ENCODE assay signal across 8 mouse cellular contexts in the genomic region with DNA sequence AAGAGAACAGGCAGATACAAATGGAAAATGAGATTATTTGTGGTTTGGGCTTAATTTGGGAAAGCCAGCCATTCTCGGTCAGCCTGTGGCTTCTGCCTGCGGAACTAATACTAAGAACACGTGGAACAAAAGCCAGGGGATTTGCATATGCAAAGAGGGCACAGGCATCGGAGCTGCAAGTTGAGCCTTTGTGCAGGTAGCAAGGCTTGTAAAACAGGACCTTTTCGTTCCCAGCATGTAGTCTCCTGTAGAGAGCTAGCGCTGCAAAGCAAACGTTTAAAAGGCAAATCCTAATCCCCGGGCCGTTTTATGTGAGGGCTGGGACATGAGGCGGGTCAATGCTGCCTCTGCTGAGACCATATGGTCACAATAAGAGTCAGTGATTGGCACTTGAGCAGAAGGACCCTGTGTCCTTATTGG. TPM values are rescaled to one million over a fixed set of nuclear protein-coding genes. Genes with fewer than 3 reads are reported as not detected.
DNase-seq lines count a peak whose midpoint lies in the region; ATAC-seq and TF ChIP-seq lines count a peak whose summit lies in the region.

No protein-coding gene starts in this region.

- H3K27ac ChIP-seq in kidney, adult 2 months (ENCODE audit: insufficient read depth, low read depth, low read length): no peak overlapping the region
- H3K27ac ChIP-seq in brown adipose tissue, adult 24 weeks (replicated peaks; ENCODE audit: low read depth, low read length): peak overlapping the region; percentile 62
- peak overlapping the region; percentile 69 for H3K27ac ChIP-seq in heart, embryonic 16.5 days (ENCODE audit: low read length)
- H3K27ac ChIP-seq in limb, embryonic 15.5 days: peak overlapping the region; percentile 89
- H3K27ac ChIP-seq in neural tube, embryonic 11.5 days (ENCODE audit: low read depth, low read length): no peak overlapping the region

- no peaks in the 10 kb centered on the region for H3K9me3 ChIP-seq in heart, embryonic 16.5 days (replicated peaks; ENCODE audit: control insufficient read depth, low read length)
- H3K9me3 ChIP-seq in limb, embryonic 15.5 days: no peaks in the 10 kb centered on the region
- H3K9me3 ChIP-seq in neural tube, embryonic 11.5 days (ENCODE audit: control insufficient read depth, low read length): no peaks in the 10 kb centered on the region

- WGBS in kidney, adult 2 months: under 1% methylated on average over 10 of the region's 10 CpGs
- 0% methylated on average over 10 of the region's 10 CpGs for WGBS in heart, embryonic 16.5 days
- WGBS in limb, embryonic 15.5 days: under 1% methylated on average over 10 of the region's 10 CpGs
- WGBS in neural tube, embryonic 11.5 days: 0% methylated on average over 10 of the region's 10 CpGs

- peak; percentile 46 for DNase-seq in kidney, adult 2 months
- DNase-seq in kidney, adult 18-20 months: no peak
- DNase-seq in neural tube, embryonic 11.5 days (ENCODE audit: low spot score): peak; percentile 49
- DNase-seq in gastrocnemius, postnatal 10 days: no peak
- DNase-seq in frontal cortex, adult 2 months (ENCODE audit: extremely low spot score in 1 of 2, low spot score in 1 of 2): no peak

- peak overlapping the region; percentile 78 for H3K4me2 ChIP-seq in heart, embryonic 16.5 days (ENCODE audit: low read depth, low read length)
- H3K4me2 ChIP-seq in limb, embryonic 15.5 days: peak overlapping the region; percentile 81
- H3K4me2 ChIP-seq in neural tube, embryonic 11.5 days (ENCODE audit: low read depth): peak overlapping the region; percentile 53

- TF ChIP-seq POLR2A in kidney, adult 2 months (IDR thresholded peaks at IDR 0.05; ENCODE audit: low read depth, low read length): no peak

- peak; percentile 23; the same call in 1 of the 2 replicates for ATAC-seq in heart, embryonic 16.5 days (replicated peaks; ENCODE audit: extremely low read depth, insufficient read depth, low FRiP score)
- ATAC-seq in limb, embryonic 15.5 days (ENCODE audit: insufficient number of reproducible peaks, low FRiP score, low TSS enrichment, low read depth): no peak
- peak; percentile 56 for ATAC-seq in neural tube, embryonic 11.5 days (ENCODE audit: insufficient read depth, low FRiP score, low TSS enrichment)

- peak overlapping the region; percentile 78 for H3K9ac ChIP-seq in heart, embryonic 16.5 days (ENCODE audit: low read length)
- peak overlapping the region; percentile 76 for H3K9ac ChIP-seq in limb, embryonic 15.5 days
- H3K9ac ChIP-seq in neural tube, embryonic 11.5 days (ENCODE audit: low read length): peak overlapping the region; percentile 68

- H3K4me1 ChIP-seq in kidney, adult 2 months (ENCODE audit: control insufficient read depth, insufficient read depth, low read length): no peaks in the 10 kb centered on the region; the same call in 1 of the 2 replicates
- 0 out of 2 replicates have a peak, but pooled peaks cover 6% of the 10 kb centered on the region for H3K4me1 ChIP-seq in brown adipose tissue, adult 24 weeks (ENCODE audit: control insufficient read depth, insufficient read depth, insufficient read length, low read length)
- H3K4me1 ChIP-seq in heart, embryonic 16.5 days (ENCODE audit: control insufficient read depth, insufficient read depth, low read length): peaks cover 2% of the 10 kb centered on the region; the same call in 1 of the 2 replicates
- peaks cover 13% of the 10 kb centered on the region for H3K4me1 ChIP-seq in limb, embryonic 15.5 days
- H3K4me1 ChIP-seq in neural tube, embryonic 11.5 days (ENCODE audit: control insufficient read depth, insufficient read depth, low read length): peaks cover 5% of the 10 kb centered on the region; the same call in 1 of the 2 replicates

- H3K36me3 ChIP-seq in kidney, adult 2 months (ENCODE audit: control insufficient read depth, insufficient read depth, low read length): no peaks in the 10 kb centered on the region
- H3K36me3 ChIP-seq in heart, embryonic 16.5 days (ENCODE audit: control insufficient read depth, insufficient read depth): peaks cover 10% of the 10 kb centered on the region; the same call in 1 of the 2 replicates
- peaks cover 21% of the 10 kb centered on the region for H3K36me3 ChIP-seq in limb, embryonic 15.5 days
- peaks cover 2% of the 10 kb centered on the region; the same call in 1 of the 2 replicates for H3K36me3 ChIP-seq in neural tube, embryonic 11.5 days (ENCODE audit: control insufficient read depth, insufficient read depth, low read length)

- H3K4me3 ChIP-seq in kidney, adult 2 months (ENCODE audit: insufficient read depth, low read depth, low read length): peak overlapping the region; percentile 72
- H3K4me3 ChIP-seq in brown adipose tissue, adult 24 weeks (ENCODE audit: insufficient read depth, low read depth, low read length): peak overlapping the region; percentile 83
- peak overlapping the region; percentile 71 for H3K4me3 ChIP-seq in heart, embryonic 16.5 days (ENCODE audit: low read length)
- peak overlapping the region; percentile 71 for H3K4me3 ChIP-seq in limb, embryonic 15.5 days
- peak overlapping the region; percentile 61 for H3K4me3 ChIP-seq in neural tube, embryonic 11.5 days (ENCODE audit: low read depth, low read length)

- H3K27me3 ChIP-seq in kidney, adult 2 months (replicated peaks; ENCODE audit: control insufficient read depth, insufficient read depth, low read length): no peaks in the 10 kb centered on the region
- H3K27me3 ChIP-seq in heart, embryonic 16.5 days (ENCODE audit: control insufficient read depth, insufficient read depth, low read length): no peaks in the 10 kb centered on the region
- H3K27me3 ChIP-seq in limb, embryonic 15.5 days: no peaks in the 10 kb centered on the region
- no peaks in the 10 kb centered on the region for H3K27me3 ChIP-seq in neural tube, embryonic 11.5 days (ENCODE audit: control insufficient read depth, insufficient read depth, low read length)

- no peak for TF ChIP-seq CTCF in kidney, adult 2 months (conservative IDR thresholded peaks at IDR 0.05; ENCODE audit: insufficient read depth, insufficient read length, low read depth, low read length)

RNA-seq across cellular contexts. Expression of gene Zfp658, which starts 0.6 kb away (rescaled TPM):
- polyA plus RNA-seq in kidney, adult 2 months (2012; rRNA removed): 0.91 and 1.1 TPM in 2 replicates
- polyA plus RNA-seq in brown adipose tissue, adult 24 weeks (2012; ENCODE audit: insufficient read depth, insufficient read length, missing spikeins): 0.79 and 0.88 TPM in 2 replicates
- polyA plus RNA-seq in heart, embryonic 16.5 days (2015; fragmentation: Nextera tagmentation; extraction: Ambion mirVana): 1.3 and 2.0 TPM in 2 replicates
- 3.6 and 4.3 TPM in 2 replicates for polyA plus RNA-seq in limb, embryonic 15.5 days (2015; fragmentation: Nextera tagmentation; extraction: Ambion mirVana)
- 7.7 and 8.9 TPM in 2 replicates for polyA plus RNA-seq in neural tube, embryonic 11.5 days (2014; fragmentation: Nextera tagmentation; extraction: Ambion mirVana)
- 1 to 10 TPM; 1.2 to 1.4 TPM for total RNA-seq in gastrocnemius, postnatal 10 days (2021)
- polyA plus RNA-seq in frontal cortex, adult 2 months (2012; rRNA removed): 9.3 and 9.5 TPM in 2 replicates

RNA-seq across cellular contexts. Expression of gene Zfp719, which starts 16.7 kb away (rescaled TPM):
- 2.1 and 2.6 TPM in 2 replicates for polyA plus RNA-seq in kidney, adult 2 months (2012; rRNA removed)
- 2.9 and 4.4 TPM in 2 replicates for polyA plus RNA-seq in brown adipose tissue, adult 24 weeks (2012; ENCODE audit: insufficient read depth, insufficient read length, missing spikeins)
- polyA plus RNA-seq in heart, embryonic 16.5 days (2015; fragmentation: Nextera tagmentation; extraction: Ambion mirVana): 7.4 TPM in 2 replicates
- 14.2 and 14.5 TPM in 2 replicates for polyA plus RNA-seq in limb, embryonic 15.5 days (2015; fragmentation: Nextera tagmentation; extraction: Ambion mirVana)
- 18.4 and 19.3 TPM in 2 replicates for polyA plus RNA-seq in neural tube, embryonic 11.5 days (2014; fragmentation: Nextera tagmentation; extraction: Ambion mirVana)
- total RNA-seq in gastrocnemius, postnatal 10 days (2021): 1 to 10 TPM; 6.1 to 7.3 TPM
- polyA plus RNA-seq in frontal cortex, adult 2 months (2012; rRNA removed): 8.3 and 9.3 TPM in 2 replicates

RNA-seq across cellular contexts. Expression of gene Cd33, which starts 18.4 kb away (rescaled TPM):
- 2.4 and 3.9 TPM in 2 replicates for polyA plus RNA-seq in kidney, adult 2 months (2012; rRNA removed)
- polyA plus RNA-seq in brown adipose tissue, adult 24 weeks (2012; ENCODE audit: insufficient read depth, insufficient read length, missing spikeins): 1.4 and 5.5 TPM in 2 replicates
- 0.51 and 0.85 TPM in 2 replicates for polyA plus RNA-seq in heart, embryonic 16.5 days (2015; fragmentation: Nextera tagmentation; extraction: Ambion mirVana)
- 1.4 and 2.2 TPM in 2 replicates for polyA plus RNA-seq in limb, embryonic 15.5 days (2015; fragmentation: Nextera tagmentation; extraction: Ambion mirVana)
- polyA plus RNA-seq in neural tube, embryonic 11.5 days (2014; fragmentation: Nextera tagmentation; extraction: Ambion mirVana): 1.2 and 1.3 TPM in 2 replicates
- total RNA-seq in gastrocnemius, postnatal 10 days (2021): 1 to 10 TPM; 3.1 to 3.9 TPM
- polyA plus RNA-seq in frontal cortex, adult 2 months (2012; rRNA removed): 6.9 and 8.9 TPM in 2 replicates

RNA-seq across cellular contexts. Expression of gene Zfp819, which starts 44.3 kb away (rescaled TPM):
- polyA plus RNA-seq in kidney, adult 2 months (2012; rRNA removed): not detected in 2 replicates
- polyA plus RNA-seq in brown adipose tissue, adult 24 weeks (2012; ENCODE audit: insufficient read depth, insufficient read length, missing spikeins): not detected in 2 replicates
- polyA plus RNA-seq in heart, embryonic 16.5 days (2015; fragmentation: Nextera tagmentation; extraction: Ambion mirVana): not detected in 2 replicates
- polyA plus RNA-seq in limb, embryonic 15.5 days (2015; fragmentation: Nextera tagmentation; extraction: Ambion mirVana): 0.19 TPM in 1 of 2 replicates, not detected in the other
- polyA plus RNA-seq in neural tube, embryonic 11.5 days (2014; fragmentation: Nextera tagmentation; extraction: Ambion mirVana): 0.25 and 0.64 TPM in 2 replicates
- total RNA-seq in gastrocnemius, postnatal 10 days (2021): not detected
- 0.11 and 0.16 TPM in 2 replicates for polyA plus RNA-seq in frontal cortex, adult 2 months (2012; rRNA removed)

RNA-seq across cellular contexts. Expression of gene 4931406B18Rik, which starts 56.9 kb away (rescaled TPM):
- polyA plus RNA-seq in kidney, adult 2 months (2012; rRNA removed): not detected in 2 replicates
- not detected in 2 replicates for polyA plus RNA-seq in brown adipose tissue, adult 24 weeks (2012; ENCODE audit: insufficient read depth, insufficient read length, missing spikeins)
- not detected in 2 replicates for polyA plus RNA-seq in heart, embryonic 16.5 days (2015; fragmentation: Nextera tagmentation; extraction: Ambion mirVana)
- polyA plus RNA-seq in limb, embryonic 15.5 days (2015; fragmentation: Nextera tagmentation; extraction: Ambion mirVana): not detected in 2 replicates
- not detected in 2 replicates for polyA plus RNA-seq in neural tube, embryonic 11.5 days (2014; fragmentation: Nextera tagmentation; extraction: Ambion mirVana)
- not detected for total RNA-seq in gastrocnemius, postnatal 10 days (2021)
- 0.04 TPM in 1 of 2 replicates, not detected in the other for polyA plus RNA-seq in frontal cortex, adult 2 months (2012; rRNA removed)

Comparison
In these comparisons a context has a peak if more than half of its experiments do, and no peak if none do; other contexts are left out.
1. DNase-seq: peak in kidney, adult 2 months (single experiment) and neural tube, embryonic 11.5 days (single experiment); none in kidney, adult 18-20 months (single experiment), gastrocnemius, postnatal 10 days (single experiment) and frontal cortex, adult 2 months (0 of 2).
2. H3K27ac ChIP-seq: peak in brown adipose tissue, adult 24 weeks (single experiment), heart, embryonic 16.5 days (single experiment) and limb, embryonic 15.5 days (single experiment); none in kidney, adult 2 months (single experiment) and neural tube, embryonic 11.5 days (single experiment).
3. Peak in every context shown above with its lines, with median percentiles within 50 percentile points of each other: H3K4me3 ChIP-seq, H3K4me2 ChIP-seq and H3K9ac ChIP-seq.